Mouse (Mus musculus): ENCODE data around the gene Olfml2b.

The Olfml2b gene

DNA sequence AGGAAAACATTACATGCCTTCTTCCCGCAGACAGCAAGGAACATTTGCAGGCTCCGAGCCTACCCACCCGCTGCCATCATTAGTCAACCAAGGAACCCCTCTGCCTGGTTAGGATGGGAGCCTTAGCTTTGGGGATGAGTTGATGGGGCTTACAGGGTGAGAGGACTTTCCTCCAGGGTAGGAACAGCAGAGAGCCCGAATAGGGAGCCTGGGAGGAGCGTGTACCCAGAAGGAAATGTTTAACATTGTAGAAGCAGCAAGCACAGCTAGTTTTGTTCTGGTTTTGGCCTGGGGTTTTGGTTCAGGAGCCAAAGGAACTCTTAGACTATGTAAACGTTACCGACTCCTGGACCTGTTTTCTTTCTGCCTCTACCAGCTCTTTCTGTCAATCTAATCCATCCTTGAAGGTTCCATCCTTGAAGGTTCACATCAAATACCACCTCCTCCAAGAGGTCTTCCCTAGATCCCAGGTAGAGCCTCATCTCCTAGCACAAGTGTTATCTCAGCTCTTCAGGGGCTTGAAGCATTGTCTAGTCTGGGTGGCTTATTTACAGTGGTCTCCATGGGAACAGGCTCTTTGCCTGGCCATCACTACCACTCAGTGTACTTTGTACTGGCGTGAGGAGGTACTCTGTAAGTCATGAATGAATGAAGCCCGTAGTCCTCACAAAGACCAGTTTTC lies 2.4 kb downstream of the Olfml2b start:
- no peak for DNase-seq (ENCODE audit: low spot score in 2 of 2)

DNA sequence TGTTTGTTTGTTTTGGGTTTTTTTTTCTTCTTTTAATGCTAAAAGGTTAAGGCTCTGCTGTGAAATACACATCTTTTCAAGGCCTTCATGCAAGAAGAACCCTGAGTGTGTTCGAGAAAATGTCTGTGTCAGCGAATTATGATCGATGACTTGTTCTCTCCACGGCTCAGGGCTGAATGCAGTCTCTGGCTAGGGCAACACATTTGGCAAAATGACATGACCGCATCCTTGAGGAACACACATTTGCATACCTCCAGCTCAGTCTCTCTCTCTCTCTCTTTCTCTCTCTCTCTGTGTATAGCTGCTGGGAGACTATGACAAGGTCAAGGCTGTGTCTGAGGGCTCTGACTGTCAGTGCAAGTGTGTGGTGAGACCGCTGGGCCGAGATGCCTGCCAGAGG lies 3.0 kb downstream of the Olfml2b start:
- DNase-seq (ENCODE audit: low spot score in 2 of 2), result no peak

DNA sequence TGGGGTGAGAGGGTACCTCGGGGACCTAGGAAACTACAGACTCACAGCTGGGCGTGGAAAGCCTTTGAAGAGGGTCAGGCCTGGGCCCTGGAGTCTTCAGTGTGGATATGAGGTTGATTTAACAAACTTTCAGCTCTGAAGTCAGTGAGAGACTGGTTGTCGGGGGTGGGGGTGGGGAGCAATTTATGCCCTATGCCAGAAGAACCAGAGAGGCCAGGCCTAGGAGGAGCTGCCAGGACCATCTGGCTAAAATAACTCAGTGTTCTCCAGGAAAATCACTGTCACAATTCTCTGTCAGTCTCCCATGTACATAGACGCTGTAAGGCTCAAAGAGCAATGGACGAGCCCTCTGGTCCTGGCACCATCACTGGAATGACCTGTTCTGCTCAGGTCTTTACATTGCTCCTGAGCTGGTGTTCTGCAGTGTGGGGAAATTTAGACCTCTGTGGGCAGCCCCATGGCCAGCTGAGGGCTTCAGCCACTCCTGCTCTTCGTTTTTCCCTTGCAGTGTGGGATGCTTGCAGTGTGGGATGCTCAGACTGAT lies 3.7 kb downstream of the Olfml2b start:
- DNase-seq (ENCODE audit: low spot score in 2 of 2), result no peak

DNA sequence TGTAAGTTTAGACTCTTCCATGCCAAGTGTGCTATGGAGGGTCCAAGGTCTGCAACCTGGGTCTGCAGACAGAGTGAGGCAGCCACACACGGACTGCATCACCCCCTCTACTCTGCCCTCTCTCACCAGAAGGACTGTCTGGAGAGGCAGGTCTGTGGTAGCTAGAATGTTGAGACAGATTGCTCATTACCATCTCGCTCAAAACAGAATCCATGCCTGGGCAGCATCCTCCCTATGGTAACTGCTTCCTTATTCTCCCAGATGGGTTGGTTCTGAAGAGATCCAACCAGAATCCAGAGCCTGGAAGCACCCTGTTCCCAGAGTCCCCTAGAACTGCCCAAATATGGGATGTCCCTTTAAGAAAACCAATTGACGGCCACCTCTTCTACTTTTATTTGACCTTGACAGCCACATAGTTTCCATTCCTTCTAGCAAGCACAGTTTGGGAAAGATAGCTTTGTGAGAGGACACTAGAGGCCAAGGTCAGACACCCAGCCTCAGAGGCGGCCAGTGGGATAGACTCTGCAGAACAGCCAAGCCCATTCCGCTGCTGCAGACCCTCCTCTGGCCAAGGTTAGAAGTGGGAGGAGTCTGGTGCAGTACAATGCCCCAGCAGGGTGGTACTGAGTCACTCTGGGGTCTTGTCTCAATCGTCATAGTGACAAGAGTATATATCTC lies 6.9 kb downstream of the Olfml2b start:
- no peak for DNase-seq (ENCODE audit: low spot score in 2 of 2)

DNA sequence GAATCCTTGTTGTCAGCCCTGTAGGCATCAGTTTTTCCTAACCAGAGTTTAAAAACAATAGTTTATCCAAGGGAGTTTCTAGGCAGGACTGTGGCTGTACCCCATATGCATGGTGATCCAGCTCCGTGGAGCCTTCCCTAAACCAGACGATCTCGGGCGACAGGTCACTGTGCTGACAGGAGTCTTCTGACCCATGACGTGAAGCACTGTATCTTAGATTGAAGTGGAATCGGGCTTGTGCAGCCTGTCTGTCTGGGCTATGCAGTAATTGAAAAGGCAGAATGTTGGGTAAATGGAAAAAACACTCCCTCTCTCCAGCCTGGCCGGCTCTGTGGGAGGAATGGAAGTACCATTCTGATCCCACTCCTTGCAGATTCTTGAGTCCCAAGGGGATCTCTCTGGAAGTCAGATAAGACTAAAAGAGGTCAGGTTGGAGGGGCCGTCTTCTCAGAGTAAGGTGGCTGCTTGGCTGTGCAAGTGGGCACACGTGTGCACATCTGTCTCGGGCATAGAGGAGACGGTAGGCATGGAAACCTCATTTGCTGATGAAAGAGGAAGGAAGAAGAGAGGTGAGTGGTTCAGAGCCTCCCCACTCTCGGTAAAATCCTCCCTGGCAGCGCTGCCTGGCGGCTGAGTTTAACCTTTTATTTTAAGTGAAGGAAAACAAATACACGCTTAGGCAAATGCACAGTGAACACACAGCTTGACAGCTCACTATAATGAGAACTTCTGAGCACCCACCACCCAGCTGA lies 7.8 kb downstream of the Olfml2b start:
- DNase-seq (ENCODE audit: low spot score in 2 of 2), result no peak

DNA sequence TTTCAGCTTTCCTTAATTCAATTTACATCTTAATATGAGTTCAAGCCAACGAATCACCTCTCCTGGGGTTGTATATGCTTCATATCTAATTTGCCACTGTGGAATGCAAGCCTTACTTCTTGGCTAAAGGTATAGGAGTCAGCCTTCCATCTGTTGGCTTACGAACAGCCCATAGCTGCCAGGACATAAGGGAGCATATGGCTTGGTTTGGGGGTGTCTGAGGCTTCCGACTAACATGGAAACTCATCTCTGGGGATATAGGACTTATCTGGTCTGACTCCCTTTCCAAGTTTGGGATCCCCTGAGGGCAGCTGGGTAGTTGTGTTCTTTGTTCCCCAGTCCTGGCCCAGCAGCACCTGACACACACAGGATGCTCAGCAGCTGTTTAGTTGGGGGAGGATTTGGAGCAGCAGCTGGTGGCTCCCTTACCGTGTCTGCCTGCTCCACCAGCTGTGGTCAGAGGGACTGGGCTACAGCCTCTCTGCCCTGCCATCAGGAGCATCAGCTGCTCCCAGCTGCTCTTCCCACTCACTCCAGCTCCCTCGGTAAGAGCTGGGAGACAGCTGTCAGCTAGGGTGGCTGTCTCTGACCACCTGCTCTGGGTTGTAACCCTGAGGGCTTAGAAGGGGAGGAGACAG lies 11.1 kb downstream of the Olfml2b start:
- peak in 1 of 2 experiments; percentile 26 for DNase-seq (ENCODE audit: low spot score in 2 of 2)

DNA sequence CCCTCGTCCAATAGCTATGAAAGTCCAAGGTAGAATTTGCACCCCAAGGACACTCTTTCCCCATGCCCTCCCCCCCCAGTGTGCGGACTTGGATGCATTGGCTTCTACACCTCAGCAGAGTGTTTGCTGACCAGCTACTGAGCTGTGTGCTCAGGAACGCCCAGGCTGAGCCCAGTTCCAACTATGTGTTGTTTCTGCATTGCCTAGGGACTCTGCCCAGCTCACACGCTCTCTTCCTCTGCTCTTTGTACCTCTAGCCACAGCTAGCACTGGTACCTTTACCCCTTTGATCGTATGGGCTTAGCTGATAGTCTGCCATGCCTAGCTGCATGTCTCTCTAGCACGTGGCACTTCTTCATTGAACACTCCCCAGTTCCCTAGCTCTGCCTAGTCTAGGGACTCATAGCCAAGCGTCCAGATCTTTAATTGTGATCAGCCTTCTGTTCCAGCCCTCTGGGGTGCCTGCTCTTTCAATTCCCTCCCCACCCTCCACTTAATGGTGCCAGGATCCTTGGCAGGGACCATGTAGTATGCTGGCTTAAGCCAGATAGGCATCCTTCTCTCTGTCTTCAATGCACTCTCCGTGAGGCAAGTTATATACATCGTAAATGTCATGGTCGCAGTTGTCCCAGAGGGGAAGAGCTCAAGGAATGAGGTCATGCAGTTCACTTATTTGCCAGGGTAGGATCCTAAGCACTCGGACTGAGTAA lies 12.3 kb downstream of the Olfml2b start:
- no peak for DNase-seq (ENCODE audit: low spot score in 2 of 2)

DNA sequence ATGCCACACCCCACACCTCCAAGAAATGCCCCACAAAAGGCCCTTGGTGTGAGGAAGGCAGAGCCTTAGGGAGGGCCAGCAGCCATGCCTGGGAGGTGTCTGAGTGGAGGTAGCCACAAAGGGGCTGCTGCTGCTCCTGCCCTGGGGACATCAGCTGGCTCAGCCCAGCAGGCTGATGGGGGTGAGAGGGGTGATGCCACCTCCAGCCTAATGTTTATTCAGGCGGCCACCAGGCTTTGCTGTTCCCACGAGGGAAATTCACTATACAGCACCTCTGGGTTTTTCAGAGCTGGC lies 12.8 kb downstream of the Olfml2b start:
- no peak for DNase-seq (ENCODE audit: low spot score in 2 of 2)

DNA sequence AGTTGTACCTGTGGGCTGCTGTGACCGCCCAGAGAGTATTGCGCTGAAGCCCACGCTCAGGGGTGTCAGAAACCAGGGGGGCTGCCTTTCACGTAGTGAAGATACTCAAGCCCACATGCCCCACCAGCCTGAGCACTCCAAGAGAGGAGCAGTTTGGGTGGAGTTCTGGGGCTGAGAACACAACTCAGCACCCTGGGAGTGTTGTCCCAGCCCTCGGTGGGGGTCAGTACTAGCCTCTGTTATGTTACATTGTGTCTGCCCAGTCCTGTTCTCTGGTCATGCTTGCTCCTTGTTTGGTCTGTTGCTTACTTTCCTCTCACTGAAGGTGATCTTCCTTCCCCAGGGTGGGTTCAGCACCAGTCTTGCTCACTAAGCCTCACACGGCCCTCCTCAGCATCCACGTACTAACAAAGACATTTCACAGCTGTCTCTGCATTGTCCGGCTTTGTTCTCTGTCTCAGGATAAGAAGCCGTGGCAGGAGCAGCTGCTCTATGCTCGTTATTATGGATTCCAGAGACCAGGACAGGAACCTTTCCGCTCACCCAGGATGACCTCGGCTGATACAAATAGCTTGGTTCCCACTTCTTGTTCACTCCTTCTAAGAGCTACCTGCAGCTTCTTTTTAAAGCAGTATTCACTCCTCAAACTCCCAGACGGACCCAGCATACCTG lies 13.4 kb downstream of the Olfml2b start:
- DNase-seq (ENCODE audit: low spot score in 2 of 2), result no peak

DNA sequence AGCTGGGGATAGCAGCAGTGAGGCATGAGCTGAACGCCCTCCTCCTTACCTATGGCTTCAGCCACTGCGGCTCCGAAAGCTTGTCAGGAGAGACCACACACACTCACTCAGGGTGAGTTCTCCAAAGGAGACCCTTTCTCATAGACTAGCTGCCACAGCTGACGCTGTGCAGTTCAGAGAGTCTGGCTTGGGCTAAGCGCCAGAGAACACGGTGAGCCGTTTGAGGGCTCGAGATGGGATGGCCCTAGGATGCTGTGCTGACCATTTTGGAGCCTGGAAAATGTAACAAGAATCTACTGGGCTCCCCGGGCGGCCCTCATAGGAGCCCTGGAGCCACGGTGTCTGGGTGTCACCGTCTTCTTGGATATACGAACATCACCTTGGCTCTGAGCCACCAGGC lies 14.9 kb downstream of the Olfml2b start:
- no peak for DNase-seq (ENCODE audit: low spot score in 2 of 2)

DNA sequence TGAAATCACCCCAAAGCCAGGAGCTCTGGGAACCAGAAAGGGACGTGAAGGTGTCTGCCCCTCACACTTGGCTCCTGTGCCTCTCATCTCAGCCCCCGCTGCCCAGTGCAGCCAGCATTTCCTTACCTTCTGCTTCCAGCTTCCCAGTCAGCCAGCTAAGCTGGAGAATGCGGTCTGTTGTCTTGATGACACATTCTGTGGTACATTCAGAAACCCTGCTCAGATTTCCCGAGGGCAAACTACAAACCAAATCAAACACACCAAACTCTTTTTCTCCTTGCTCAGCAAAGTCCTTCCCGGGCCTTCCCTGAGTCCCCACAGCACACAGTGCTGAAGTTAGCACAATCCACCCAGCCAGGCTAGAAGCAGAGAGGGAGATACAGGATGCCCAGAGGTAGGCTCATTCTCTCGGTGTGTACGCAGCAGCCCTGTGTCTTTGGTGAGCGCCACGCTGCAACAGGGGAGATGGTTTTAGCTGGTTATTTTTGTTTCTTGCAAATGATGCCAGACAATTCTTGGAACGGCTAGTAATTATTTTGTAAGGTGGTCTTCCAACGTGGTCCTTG lies 20.4 kb downstream of the Olfml2b start:
- DNase-seq (ENCODE audit: low spot score in 2 of 2), result no peak

DNA sequence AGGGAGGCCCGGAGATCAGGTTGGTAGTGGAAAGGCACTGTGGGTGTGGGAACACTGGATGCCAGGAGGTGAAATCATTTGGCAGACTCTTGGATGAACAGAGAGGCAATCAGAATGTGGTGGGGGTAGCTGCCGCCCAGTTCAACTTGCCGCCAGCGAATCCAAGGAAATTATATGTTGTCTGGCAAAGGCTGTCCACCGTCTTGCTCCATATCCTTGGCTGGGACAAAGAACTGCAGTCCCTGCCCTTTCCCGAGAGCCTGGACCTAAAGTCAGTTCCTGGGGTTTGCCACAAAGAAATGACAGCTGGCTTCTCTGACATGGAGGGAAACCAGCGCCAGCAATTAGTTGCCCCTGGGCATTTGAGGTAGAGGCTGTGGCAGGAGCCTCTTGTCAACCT lies 20.9 kb downstream of the Olfml2b start:
- DNase-seq (ENCODE audit: low spot score in 2 of 2), result peak in 1 of 2 experiments; percentile 56

DNA sequence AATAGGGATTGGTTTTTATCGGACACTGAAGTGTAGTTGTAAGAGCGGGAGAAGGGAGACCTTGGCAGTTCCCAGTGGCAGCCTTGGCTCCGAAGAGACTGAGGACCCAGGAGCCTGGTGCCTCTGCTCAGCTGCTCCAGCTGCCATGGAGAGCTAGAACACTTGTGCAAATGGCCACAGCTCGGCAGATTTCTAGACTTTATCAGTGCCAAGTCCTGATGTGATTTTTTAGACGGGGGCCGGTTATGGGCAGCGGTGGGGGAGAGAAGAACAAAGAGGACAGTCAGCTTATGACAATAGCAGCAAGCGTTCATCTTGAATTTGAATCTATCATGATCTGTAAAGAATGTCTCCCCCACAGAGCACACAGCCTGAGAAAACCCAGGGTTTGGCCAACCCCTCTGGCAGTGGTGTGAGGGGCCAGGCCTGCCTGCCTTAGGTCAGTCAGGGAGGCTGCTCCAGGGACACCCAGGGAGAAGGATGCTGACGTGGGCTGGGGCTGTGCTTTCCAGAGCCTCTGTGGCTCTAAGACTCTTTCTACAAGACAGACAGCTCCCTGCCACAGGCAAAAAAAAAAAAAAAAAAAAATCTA lies 29.9 kb downstream of the Olfml2b start:
- no peak for DNase-seq (ENCODE audit: low spot score in 2 of 2)

DNA sequence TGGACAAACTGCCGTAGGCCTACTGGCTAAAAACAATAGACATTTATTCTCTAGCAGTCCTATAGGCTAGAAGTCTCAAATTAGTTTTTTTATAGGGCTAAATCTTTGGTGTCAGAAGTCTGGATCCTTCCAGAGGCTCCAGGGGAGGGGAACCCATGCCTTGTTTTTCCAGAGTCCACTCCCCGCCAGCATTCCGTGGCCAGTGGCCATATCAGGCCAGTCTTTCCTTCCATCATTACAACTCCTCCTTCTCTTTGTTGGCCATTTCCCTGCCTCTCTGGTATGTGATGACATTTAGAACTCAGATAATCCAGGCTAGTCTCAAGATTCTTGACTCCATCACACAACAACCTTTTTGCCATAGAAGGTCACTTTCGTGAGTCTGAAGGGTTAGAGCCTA lies 33.3 kb downstream of the Olfml2b start:
- no peak for DNase-seq (ENCODE audit: low spot score in 2 of 2)

DNA sequence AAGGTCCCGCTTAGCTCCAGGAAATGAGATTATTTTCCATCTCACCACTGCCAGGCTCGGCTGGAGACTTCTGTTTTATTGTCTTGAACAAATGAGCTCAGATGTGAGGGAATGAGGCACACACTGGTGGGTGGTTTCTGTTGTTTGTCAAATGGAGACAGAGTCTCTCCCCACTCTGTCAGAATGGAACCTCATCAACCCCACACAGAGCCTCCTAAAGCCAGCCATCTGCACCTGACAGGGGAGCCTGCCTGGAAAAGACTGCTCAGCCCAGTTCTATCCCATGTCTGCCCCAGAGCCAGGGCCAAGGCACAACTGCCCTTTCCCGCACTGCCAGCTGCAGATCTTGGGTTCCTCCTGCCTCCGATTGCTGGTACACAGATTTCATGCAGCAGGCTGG lies 34.5 kb downstream of the Olfml2b start:
- no peak for DNase-seq (ENCODE audit: low spot score in 2 of 2)

DNA sequence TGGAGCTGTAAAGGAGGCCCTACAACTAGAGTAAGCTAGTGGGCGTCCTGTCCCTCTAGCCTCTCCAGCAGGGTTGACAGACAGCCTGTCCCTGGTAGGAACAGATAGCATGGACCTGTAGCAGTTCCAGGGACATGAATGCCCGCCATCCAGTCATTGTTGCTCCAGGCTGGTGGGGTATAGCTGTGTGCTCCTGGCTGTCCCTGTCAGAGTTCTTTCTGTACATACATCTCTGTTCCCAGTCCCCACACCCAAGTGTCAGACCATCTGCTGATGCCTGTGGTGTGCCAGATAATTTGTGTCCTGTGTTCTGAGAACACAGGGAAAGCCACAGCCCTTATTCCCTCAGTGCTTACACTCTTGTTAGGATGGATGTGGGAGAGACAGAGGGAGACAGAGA lies 35.3 kb downstream of the Olfml2b start:
- no peak for DNase-seq (ENCODE audit: low spot score in 2 of 2)

DNA sequence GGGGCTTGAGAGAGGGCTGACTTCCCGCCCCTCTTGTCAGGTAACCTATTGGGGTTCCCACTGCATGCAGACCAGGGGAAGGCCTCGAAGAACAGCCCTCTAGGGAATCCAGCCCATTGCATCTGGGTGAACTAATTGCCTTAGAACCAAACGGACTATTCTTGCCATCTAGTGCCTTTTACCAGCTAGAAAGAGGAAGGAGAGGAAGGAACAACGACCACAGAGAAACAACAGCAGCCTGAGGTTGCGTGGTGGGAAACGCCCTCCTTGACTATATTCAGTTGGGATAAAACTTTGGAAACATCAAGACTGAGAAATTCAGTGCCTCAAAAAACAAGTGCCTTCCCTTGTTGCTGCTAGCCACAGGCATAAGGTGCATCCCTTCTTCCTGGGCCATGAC lies 39.5 kb downstream of the Olfml2b start:
- no peak for DNase-seq (ENCODE audit: low spot score in 2 of 2)

DNA sequence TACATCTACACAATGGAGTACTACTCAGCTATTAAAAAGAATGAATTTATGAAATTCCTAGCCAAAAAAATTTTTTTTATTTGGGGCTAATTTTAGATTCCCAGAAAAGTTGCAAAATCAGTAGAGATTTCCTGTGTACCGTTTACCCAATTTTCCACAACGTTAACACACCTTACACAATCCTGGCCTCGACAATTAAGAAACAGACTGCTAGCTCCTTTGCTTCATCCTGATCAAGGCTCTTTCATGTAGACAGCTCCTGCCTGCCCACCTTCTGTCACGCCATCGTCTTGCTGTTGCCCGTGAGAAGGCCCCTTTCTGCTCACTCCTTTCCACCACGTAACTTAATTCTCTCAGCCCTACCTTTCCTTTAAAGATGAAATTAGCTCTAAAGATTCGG lies 45.4 kb downstream of the Olfml2b start:
- no peak for DNase-seq (ENCODE audit: low spot score in 2 of 2)

DNA sequence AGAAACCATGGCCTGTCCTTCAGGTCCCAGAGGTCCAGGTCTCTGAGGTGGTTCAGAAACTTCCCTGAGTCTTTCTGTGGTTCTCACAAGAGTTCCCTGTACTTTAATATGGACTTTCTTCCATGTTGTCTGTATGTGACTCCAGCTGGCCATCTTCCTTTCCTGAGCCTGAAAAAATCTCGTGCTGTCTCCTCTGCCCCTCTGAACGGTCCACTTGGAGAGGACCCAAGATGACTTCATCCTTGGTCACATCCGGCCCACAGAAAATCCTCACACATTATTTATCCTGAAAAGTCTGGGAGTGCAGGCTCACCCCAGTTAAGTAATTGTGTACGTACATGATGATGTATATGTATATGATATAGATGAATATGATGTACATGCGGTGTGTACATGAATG lies 47.0 kb downstream of the Olfml2b start:
- no peak for DNase-seq (ENCODE audit: low spot score in 2 of 2)

DNA sequence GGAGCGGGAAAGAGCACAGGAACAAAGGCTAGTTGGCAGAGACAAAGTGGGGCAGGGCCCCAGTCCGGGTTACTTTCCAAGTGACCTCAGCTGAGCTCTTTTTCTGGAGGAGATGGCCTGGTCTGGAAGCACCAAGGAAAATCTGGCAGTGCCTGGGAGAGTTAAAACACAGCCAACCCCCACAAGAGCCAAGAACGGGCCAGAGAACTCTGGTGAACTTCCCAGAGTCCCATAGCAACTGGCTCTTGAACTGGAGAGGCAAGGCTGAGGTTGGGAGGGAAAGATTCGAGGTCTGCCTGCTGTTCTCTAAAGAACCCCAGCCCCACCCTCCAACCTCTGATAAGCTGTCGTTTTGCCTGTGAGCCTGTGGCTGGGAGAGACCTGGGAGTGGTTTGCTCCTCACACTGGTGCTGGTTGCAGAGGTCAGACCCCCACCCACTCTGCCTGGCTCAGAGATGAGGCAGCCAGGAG lies 50.5 kb downstream of the Olfml2b start:
- no peak for DNase-seq (ENCODE audit: low spot score in 2 of 2)
